Mouse (Mus musculus) forebrain, embryonic 10.5 days (tissue): Measurements from ENCODE around the gene Shprh. TPM values are rescaled to one million over a fixed set of nuclear protein-coding genes. Genes with fewer than 3 reads are reported as not detected.

ENCODE experiments used
- DNase-seq: peaks from one replicate; pipeline ENCODE4 v3.0.0-alpha.2; 2017; ENCODE audit warnings: low spot score; ENCODE audit errors: extremely low spot score
- H3K27ac ChIP-seq: fragments of 300-500 bp; sonication (generic); 2 replicates; pipeline ENCODE4 v1.5.1; 2016; ENCODE audit warnings: mild to moderate bottlenecking
- H3K27me3 ChIP-seq: fragments of 300-500 bp; sonication (generic); 2 replicates; pipeline ENCODE4 v1.6.1; 2016; ENCODE audit warnings: mild to moderate bottlenecking; ENCODE audit not compliant: poor library complexity, severe bottlenecking
- H3K36me3 ChIP-seq: fragments of 300-500 bp; sonication (generic); replicated peaks from 2 replicates; pipeline ENCODE4 v1.6.1; 2016; ENCODE audit warnings: mild to moderate bottlenecking, moderate library complexity
- H3K4me1 ChIP-seq: fragments of 300-500 bp; sonication (generic); 2 replicates; pipeline ENCODE4 v1.6.1; 2016
- H3K4me3 ChIP-seq: fragments of 300-500 bp; sonication (generic); 2 replicates; pipeline ENCODE4 v1.5.1; 2016; ENCODE audit warnings: mild to moderate bottlenecking, moderate library complexity
- H3K9me3 ChIP-seq: fragments of 300-500 bp; sonication (generic); 2 replicates; pipeline ENCODE4 v1.6.1; 2016; ENCODE audit warnings: mild to moderate bottlenecking, moderate library complexity
- WGBS: fragments of 180-500 bp; shearing (Covaris S2); methylation state at CpG from one replicate; pipeline ENCODE4 v1.1.7; 2016; 5-methylcytosine and 5-hydroxymethylcytosine counted together
- polyA plus RNA-seq: library from polyadenylated mRNA; unstranded; fragments of >200 nt; fragmentation: Nextera tagmentation; extraction: Ambion mirVana; gene quantifications from 2 replicates; pipeline ENCODE4 v1.2.1, GENCODE M21; 2016

Gene Shprh
- 19.5 and 20.8 TPM in 2 replicates for polyA plus RNA-seq

- peak; percentile 97 for DNase-seq
- Histone ChIP-seq H3K9me3 (no peaks in the 10 kb centered on the region), H3K36me3 (peaks cover 27% of the 10 kb centered on the region), H3K4me3 (peak within 1 kb of the TSS; percentile 94), H3K27me3 (no peaks in the 10 kb centered on the region), H3K27ac (peak within 1 kb of the TSS; percentile 93), H3K4me1 (peaks cover 14% of the 10 kb centered on the region)
- WGBS: 2% methylated on average over 59 of the region's 60 CpGs
These were observed at the start of gene Shprh for GRCm38 (mm10) chr10:11148884-11149741. Gene Shprh (plus strand): TSS chr10:11149427.

- H3K9me3 ChIP-seq: no peaks in the 10 kb centered on the region
- DNase-seq: no peak
These were observed 27.4 kb upstream of the Shprh start for GRCm38 (mm10) chr10:11121781-11122180.

GRCm38 (mm10) chr10:11145580-11145979, 3.6 kb upstream of the Shprh start:
- H3K27me3 ChIP-seq: no peaks in the 10 kb centered on the region
- no peaks in the 10 kb centered on the region for H3K36me3 ChIP-seq
- peaks cover 8% of the 10 kb centered on the region for H3K4me1 ChIP-seq

More at GRCm38 (mm10) chr10:11121781-11122180, 27.4 kb upstream of the Shprh start:
- WGBS: 90% methylated on average over 2 of the region's 2 CpGs
- no peaks in the 10 kb centered on the region for H3K4me1 ChIP-seq
- H3K36me3 ChIP-seq: no peaks in the 10 kb centered on the region
- H3K27me3 ChIP-seq: no peaks in the 10 kb centered on the region
- H3K27ac ChIP-seq: no peak overlapping the region
- no peak overlapping the region for H3K4me3 ChIP-seq

GRCm38 (mm10) chr10:11148446-11148845, 781 bp upstream of the Shprh start:
- Histone ChIP-seq H3K27me3 (no peaks in the 10 kb centered on the region), H3K4me3 (no peak overlapping the region; the same call in 1 of the 2 replicates), H3K36me3 (peaks cover 23% of the 10 kb centered on the region), H3K4me1 (peaks cover 14% of the 10 kb centered on the region), H3K27ac (no peak overlapping the region), H3K9me3 (no peaks in the 10 kb centered on the region)
- 91% methylated on average over 4 of the region's 4 CpGs for WGBS
- no peak for DNase-seq

More at GRCm38 (mm10) chr10:11145580-11145979, 3.6 kb upstream of the Shprh start:
- Histone ChIP-seq H3K9me3 (peaks cover 4% of the 10 kb centered on the region), H3K27ac (no peak overlapping the region), H3K4me3 (no peak overlapping the region)
- no peak for DNase-seq

- Histone ChIP-seq H3K27me3 (no peaks in the 10 kb centered on the region), H3K9me3 (no peaks in the 10 kb centered on the region), H3K4me3 (peak overlapping the region; percentile 94), H3K4me1 (peaks cover 14% of the 10 kb centered on the region), H3K27ac (peak overlapping the region; percentile 93), H3K36me3 (peaks cover 33% of the 10 kb centered on the region)
- DNase-seq: no peak
- WGBS: under 1% methylated on average over 20 of the region's 20 CpGs
These were observed 507 bp downstream of the Shprh start for GRCm38 (mm10) chr10:11149742-11150125.

- no peaks in the 10 kb centered on the region for H3K9me3 ChIP-seq
- no peak overlapping the region for H3K27ac ChIP-seq
- peaks cover 14% of the 10 kb centered on the region for H3K4me1 ChIP-seq
- DNase-seq: no peak
- H3K36me3 ChIP-seq: peaks cover 50% of the 10 kb centered on the region
- 94% methylated on average over 14 of the region's 14 CpGs for WGBS
- H3K27me3 ChIP-seq: no peaks in the 10 kb centered on the region
- H3K4me3 ChIP-seq: no peak overlapping the region
These were observed 2.4 kb downstream of the Shprh start for GRCm38 (mm10) chr10:11151644-11152043.

- Histone ChIP-seq H3K9me3 (no peaks in the 10 kb centered on the region), H3K4me3 (no peak overlapping the region), H3K4me1 (no peaks in the 10 kb centered on the region), H3K27me3 (no peaks in the 10 kb centered on the region), H3K27ac (no peak overlapping the region), H3K36me3 (peaks cover 94% of the 10 kb centered on the region)
- 92% methylated on average over 9 of the region's 9 CpGs for WGBS
- DNase-seq: no peak
These were observed 7.8 kb downstream of the Shprh start for GRCm38 (mm10) chr10:11157039-11157438.

- H3K36me3 ChIP-seq: peaks cover 96% of the 10 kb centered on the region
These were observed 15.3 kb downstream of the Shprh start for GRCm38 (mm10) chr10:11164537-11164936.

GRCm38 (mm10) chr10:11170252-11170651, 21.0 kb downstream of the Shprh start:
- H3K36me3 ChIP-seq: peaks cover 96% of the 10 kb centered on the region

More at GRCm38 (mm10) chr10:11164537-11164936, 15.3 kb downstream of the Shprh start:
- Histone ChIP-seq H3K4me3 (no peak overlapping the region), H3K27me3 (no peaks in the 10 kb centered on the region), H3K4me1 (no peaks in the 10 kb centered on the region), H3K27ac (no peak overlapping the region), H3K9me3 (no peaks in the 10 kb centered on the region)
- WGBS: 93% methylated on average over 5 of the region's 5 CpGs
- no peak for DNase-seq

GRCm38 (mm10) chr10:11171615-11172014, 22.4 kb downstream of the Shprh start:
- H3K27ac ChIP-seq: no peak overlapping the region
- H3K9me3 ChIP-seq: no peaks in the 10 kb centered on the region
- peaks cover 91% of the 10 kb centered on the region for H3K36me3 ChIP-seq
- H3K27me3 ChIP-seq: no peaks in the 10 kb centered on the region
- no peak overlapping the region for H3K4me3 ChIP-seq
- 97% methylated on average over 4 of the region's 4 CpGs for WGBS
- no peak for DNase-seq
- no peaks in the 10 kb centered on the region for H3K4me1 ChIP-seq

More at GRCm38 (mm10) chr10:11170252-11170651, 21.0 kb downstream of the Shprh start:
- Histone ChIP-seq H3K27me3 (no peaks in the 10 kb centered on the region), H3K27ac (no peak overlapping the region), H3K4me1 (no peaks in the 10 kb centered on the region), H3K9me3 (no peaks in the 10 kb centered on the region), H3K4me3 (no peak overlapping the region)
- DNase-seq: no peak
- 95% methylated on average over 5 of the region's 5 CpGs for WGBS

- Histone ChIP-seq H3K27ac (no peak overlapping the region), H3K4me1 (no peaks in the 10 kb centered on the region), H3K36me3 (peaks cover 89% of the 10 kb centered on the region), H3K9me3 (no peaks in the 10 kb centered on the region), H3K4me3 (no peak overlapping the region), H3K27me3 (no peaks in the 10 kb centered on the region)
- DNase-seq: no peak
These were observed 23.3 kb downstream of the Shprh start for GRCm38 (mm10) chr10:11172519-11172918.

- Histone ChIP-seq H3K9me3 (no peaks in the 10 kb centered on the region), H3K4me3 (no peak overlapping the region), H3K4me1 (no peaks in the 10 kb centered on the region), H3K27ac (no peak overlapping the region), H3K36me3 (peaks cover 86% of the 10 kb centered on the region), H3K27me3 (no peaks in the 10 kb centered on the region)
- DNase-seq: no peak
- WGBS: 93% methylated on average over 8 of the region's 8 CpGs
These were observed 26.7 kb downstream of the Shprh start for GRCm38 (mm10) chr10:11175801-11176482.

- WGBS: 92% methylated on average over 5 of the region's 5 CpGs
- H3K36me3 ChIP-seq: peaks cover 88% of the 10 kb centered on the region
- no peak overlapping the region for H3K27ac ChIP-seq
- H3K4me1 ChIP-seq: no peaks in the 10 kb centered on the region
- no peak overlapping the region for H3K4me3 ChIP-seq
- DNase-seq: no peak
- H3K9me3 ChIP-seq: no peaks in the 10 kb centered on the region
- no peaks in the 10 kb centered on the region for H3K27me3 ChIP-seq
These were observed 30.9 kb downstream of the Shprh start for GRCm38 (mm10) chr10:11180077-11180476.
